Mouse (Mus musculus) spleen, embryonic (tissue): ENCODE results near the gene Mrps18a.

Source experiments
- CTCF ChIA-PET: fragments of 350-600 bp; sonication (Branson Sonifier 250); formaldehyde crosslinking; loops from one replicate; lab custom pipeline; 2022; lab: Charles Lee

The Mrps18a gene

GRCm38 (mm10) chr17:46110402-46111289 lies at the start of gene Mrps18a:
Gene Mrps18a, plus strand, starts transcription at chr17:46110986.
- CTCF ChIA-PET = interaction anchor here (0.6 kb wide), 2 partner anchors 47 to 262 kb away, joined by 3 to 7 read pairs; no protein-coding TSS in a partner anchor

GRCm38 (mm10) chr17:46063283-46063973 lies 47.4 kb upstream of the Mrps18a start:
- CTCF ChIA-PET = no interaction called here

GRCm38 (mm10) chr17:46063974-46064312 lies 46.8 kb upstream of the Mrps18a start:
- CTCF ChIA-PET = no interaction called here

GRCm38 (mm10) chr17:46070046-46070445 lies 40.7 kb upstream of the Mrps18a start:
- CTCF ChIA-PET = no interaction called here

- CTCF ChIA-PET = no interaction called here
Measured at GRCm38 (mm10) chr17:46071531-46071930, 39.3 kb upstream of the Mrps18a start.

GRCm38 (mm10) chr17:46073730-46074301 lies 37.0 kb upstream of the Mrps18a start:
- CTCF ChIA-PET = interaction anchor here (1.1 kb wide), 1 partner anchor 339 kb away, joined by 5 read pairs; no protein-coding TSS in a partner anchor

GRCm38 (mm10) chr17:46074398-46075115 lies 36.2 kb upstream of the Mrps18a start:
- CTCF ChIA-PET = interaction anchor here (0.6 to 1.1 kb wide), 4 partner anchors 36 to 348 kb away, joined by 3 to 5 read pairs (median 4); no protein-coding TSS in a partner anchor

- CTCF ChIA-PET = interaction anchor here (0.6 to 0.9 kb wide), 3 partner anchors 37 to 349 kb away, joined by 3 to 4 read pairs (median 3); no protein-coding TSS in a partner anchor
Measured at GRCm38 (mm10) chr17:46075116-46075485, 35.7 kb upstream of the Mrps18a start.

- CTCF ChIA-PET = no interaction called here
Measured at GRCm38 (mm10) chr17:46075551-46076259, 35.1 kb upstream of the Mrps18a start.

- CTCF ChIA-PET = no interaction called here
Measured at GRCm38 (mm10) chr17:46076260-46076551, 34.6 kb upstream of the Mrps18a start.

GRCm38 (mm10) chr17:46077921-46078534 lies 32.8 kb upstream of the Mrps18a start:
- CTCF ChIA-PET = no interaction called here

- CTCF ChIA-PET = no interaction called here
Measured at GRCm38 (mm10) chr17:46079037-46079436, 31.7 kb upstream of the Mrps18a start.

- CTCF ChIA-PET = no interaction called here
Measured at GRCm38 (mm10) chr17:46080388-46080787, 30.4 kb upstream of the Mrps18a start.

GRCm38 (mm10) chr17:46081042-46081441 lies 29.7 kb upstream of the Mrps18a start:
- CTCF ChIA-PET = no interaction called here

GRCm38 (mm10) chr17:46081657-46082056 lies 29.1 kb upstream of the Mrps18a start:
- CTCF ChIA-PET = no interaction called here

- CTCF ChIA-PET = no interaction called here
Measured at GRCm38 (mm10) chr17:46083381-46083780, 27.4 kb upstream of the Mrps18a start.

- CTCF ChIA-PET = interaction anchor here (0.5 kb wide), 1 partner anchor 553 kb away, joined by 4 read pairs; no protein-coding TSS in a partner anchor
Measured at GRCm38 (mm10) chr17:46084091-46084501, 26.7 kb upstream of the Mrps18a start.

GRCm38 (mm10) chr17:46086341-46086870 lies 24.4 kb upstream of the Mrps18a start:
- CTCF ChIA-PET = interaction anchor here (0.6 kb wide), 1 partner anchor 452 kb away, joined by 3 read pairs; no protein-coding TSS in a partner anchor

GRCm38 (mm10) chr17:46091351-46091750 lies 19.4 kb upstream of the Mrps18a start:
- CTCF ChIA-PET = no interaction called here

GRCm38 (mm10) chr17:46091899-46092298 lies 18.9 kb upstream of the Mrps18a start:
- CTCF ChIA-PET = no interaction called here
